ENCODE assay signal across 10 mouse cellular contexts in the genomic region with DNA sequence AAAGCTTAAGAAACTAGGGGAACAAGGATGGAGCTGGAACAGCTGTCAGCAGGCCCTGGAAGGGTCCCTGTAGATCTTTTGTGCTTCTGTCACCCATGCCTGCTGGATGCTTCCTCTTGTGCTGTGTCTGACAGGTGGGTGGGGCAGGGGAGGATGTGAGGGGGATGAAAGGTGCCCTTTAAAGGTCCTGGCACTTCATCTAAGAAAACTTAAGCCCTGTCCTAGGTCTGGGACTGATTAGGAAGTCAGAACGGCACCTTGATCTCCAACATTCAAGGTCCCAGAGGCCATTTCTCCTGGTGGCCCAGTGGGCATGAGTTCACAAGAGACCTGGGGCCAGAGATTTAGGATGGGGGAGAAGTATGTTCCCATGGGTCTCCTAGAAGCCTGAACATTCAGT. TPM values are rescaled to one million over a fixed set of nuclear protein-coding genes. Genes with fewer than 3 reads are reported as not detected.
DNase-seq lines count a peak whose midpoint lies in the region; ATAC-seq and TF ChIP-seq lines count a peak whose summit lies in the region.
"Had no signal": no experiment of that assay in that cellular context is flagged by ENCODE, and none has a peak within 500 bp of the region (broad histone marks: within the 10 kb centered on the region; RNA-seq: fewer than 3 reads in every experiment).

A gene (minus strand): TSS at position 297 of the 400 bp plus-strand sequence.

- TF ChIP-seq CTCF in kidney, adult 2 months (conservative IDR thresholded peaks at IDR 0.05; ENCODE audit: insufficient read depth, insufficient read length, low read depth, low read length) = no peak

- no peak within 1 kb of the TSS for H3K27ac ChIP-seq in kidney, adult 2 months (ENCODE audit: insufficient read depth, low read depth, low read length)
- peak within 1 kb of the TSS; percentile 86 for H3K27ac ChIP-seq in hindbrain, embryonic 15.5 days (replicated peaks)
- no peak within 1 kb of the TSS; the same call in 1 of the 2 replicates for H3K27ac ChIP-seq in midbrain, embryonic 12.5 days (replicated peaks)
- H3K27ac ChIP-seq: liver, embryonic 15.5 days had no signal

- no peak for DNase-seq in kidney, adult 2 months
- DNase-seq in kidney, postnatal 14 days = no peak
- no peak for DNase-seq in adrenal gland, postnatal 4 days (ENCODE audit: low spot score in 2 of 2)
- DNase-seq in yolk sac, embryonic 10.5 days (ENCODE audit: low spot score) = no peak
- no peak for DNase-seq in thymus, postnatal 25 days
- DNase-seq: cerebellum, adult 9-10 months had no signal

- peak within 1 kb of the TSS; percentile 70 for H3K4me2 ChIP-seq in hindbrain, embryonic 15.5 days
- peak within 1 kb of the TSS; percentile 68 for H3K4me2 ChIP-seq in midbrain, embryonic 12.5 days (replicated peaks)
- H3K4me2 ChIP-seq: liver, embryonic 15.5 days had no signal

- WGBS in kidney, adult 2 months = 81% methylated on average over 1 of the region's 1 CpGs
- WGBS in hindbrain, embryonic 15.5 days = 80% methylated on average over 1 of the region's 1 CpGs
- 80% methylated on average over 1 of the region's 1 CpGs for WGBS in midbrain, embryonic 12.5 days

- no peak for TF ChIP-seq POLR2A in kidney, adult 2 months (IDR thresholded peaks at IDR 0.05; ENCODE audit: low read depth, low read length)

- no peak for ATAC-seq in hindbrain, embryonic 15.5 days (ENCODE audit: low FRiP score, low read depth)
- no peak for ATAC-seq in midbrain, embryonic 12.5 days (ENCODE audit: low FRiP score, low read depth)
- ATAC-seq in megakaryocyte-erythroid progenitor cell, adult 5-6 weeks (replicated peaks; ENCODE audit: low FRiP score, low TSS enrichment, poor library complexity, severe bottlenecking) = no peak

- H3K27me3 ChIP-seq in kidney, adult 2 months (replicated peaks; ENCODE audit: control insufficient read depth, insufficient read depth, low read length) = no peaks in the 10 kb centered on the region
- no peaks in the 10 kb centered on the region for H3K27me3 ChIP-seq in hindbrain, embryonic 15.5 days
- H3K27me3 ChIP-seq in midbrain, embryonic 12.5 days = no peaks in the 10 kb centered on the region

- H3K4me3 ChIP-seq in kidney, adult 2 months (ENCODE audit: insufficient read depth, low read depth, low read length) = 0 out of 2 replicates have a peak within 1 kb of the TSS, but pooled peaks have one; percentile 15
- H3K4me3 ChIP-seq in hindbrain, embryonic 15.5 days = peak within 1 kb of the TSS; percentile 53
- peak within 1 kb of the TSS; percentile 46 for H3K4me3 ChIP-seq in midbrain, embryonic 12.5 days
- H3K4me3 ChIP-seq: liver, embryonic 15.5 days had no signal

- H3K9ac ChIP-seq in hindbrain, embryonic 15.5 days = peak within 1 kb of the TSS; percentile 65
- H3K9ac ChIP-seq in midbrain, embryonic 12.5 days (replicated peaks) = peak within 1 kb of the TSS; percentile 57
- H3K9ac ChIP-seq: liver, embryonic 15.5 days had no signal

- H3K4me1 ChIP-seq in kidney, adult 2 months (ENCODE audit: control insufficient read depth, insufficient read depth, low read length) = no peaks in the 10 kb centered on the region
- peaks cover 22% of the 10 kb centered on the region for H3K4me1 ChIP-seq in hindbrain, embryonic 15.5 days (replicated peaks)
- no peaks in the 10 kb centered on the region for H3K4me1 ChIP-seq in midbrain, embryonic 12.5 days
- H3K4me1 ChIP-seq: liver, embryonic 15.5 days had no signal

- no peaks in the 10 kb centered on the region for H3K36me3 ChIP-seq in kidney, adult 2 months (ENCODE audit: control insufficient read depth, insufficient read depth, low read length)
- no peaks in the 10 kb centered on the region; the same call in 1 of the 2 replicates for H3K36me3 ChIP-seq in hindbrain, embryonic 15.5 days
- no peaks in the 10 kb centered on the region for H3K36me3 ChIP-seq in midbrain, embryonic 12.5 days
- H3K36me3 ChIP-seq: liver, embryonic 15.5 days had no signal

- no peaks in the 10 kb centered on the region for H3K9me3 ChIP-seq in hindbrain, embryonic 15.5 days
- H3K9me3 ChIP-seq in midbrain, embryonic 12.5 days = no peaks in the 10 kb centered on the region
- H3K9me3 ChIP-seq: liver, embryonic 15.5 days had no signal

RNA-seq across cellular contexts. Expression of the gene that starts here (rescaled TPM):
- 0.52 and 0.61 TPM in 2 replicates for polyA plus RNA-seq in kidney, adult 2 months (2012; rRNA removed)
- 10 to 100 TPM; 13.2 to 14.9 TPM for total RNA-seq in adrenal gland, postnatal 4 days (2021)
- 10.9 and 11.9 TPM in 2 replicates for polyA plus RNA-seq in hindbrain, embryonic 15.5 days (2015; fragmentation: Nextera tagmentation; extraction: Ambion mirVana)
- 2.1 and 2.9 TPM in 2 replicates for polyA plus RNA-seq in midbrain, embryonic 12.5 days (2016; fragmentation: Nextera tagmentation; extraction: Ambion mirVana)
- total RNA-seq in megakaryocyte-erythroid progenitor cell, adult 5-6 weeks (2014; fragmentation: Nextera tagmentation) = not detected in 2 replicates
- not detected in 2 replicates for total RNA-seq in megakaryocyte-erythroid progenitor cell, adult 5-6 weeks (2017)

Comparison
In these comparisons a context has a peak if more than half of its experiments do, and no peak if none do; other contexts are left out.
1. RNA of the gene that starts here (total RNA-seq): 13.2 to 14.9 TPM in adrenal gland, postnatal 4 days; not detected in megakaryocyte-erythroid progenitor cell, adult 5-6 weeks; every median in the first group is over 10 times any median in the second.
2. Peak in every context shown above with its lines, with median percentiles within 50 percentile points of each other: H3K4me3 ChIP-seq.